Mouse (Mus musculus) bone marrow, adult 2 months (tissue): Measurements from ENCODE around the gene Baz2a.

Source experiments
- CTCF ChIP-seq: fragments of 200-500 bp; IDR thresholded peaks from 2 replicates; pipeline ENCODE4 v1.5.1; 2011; ENCODE audit warnings: low read length, control low read depth; ENCODE audit not compliant: control insufficient read depth, insufficient read depth
- POLR2A ChIP-seq: fragments of 200-500 bp; IDR thresholded peaks from 2 replicates; pipeline ENCODE4 v1.6.1; 2011; ENCODE audit warnings: low read depth, mild to moderate bottlenecking, control low read depth, low read length, borderline replicate concordance; ENCODE audit not compliant: control insufficient read depth

DNA sequence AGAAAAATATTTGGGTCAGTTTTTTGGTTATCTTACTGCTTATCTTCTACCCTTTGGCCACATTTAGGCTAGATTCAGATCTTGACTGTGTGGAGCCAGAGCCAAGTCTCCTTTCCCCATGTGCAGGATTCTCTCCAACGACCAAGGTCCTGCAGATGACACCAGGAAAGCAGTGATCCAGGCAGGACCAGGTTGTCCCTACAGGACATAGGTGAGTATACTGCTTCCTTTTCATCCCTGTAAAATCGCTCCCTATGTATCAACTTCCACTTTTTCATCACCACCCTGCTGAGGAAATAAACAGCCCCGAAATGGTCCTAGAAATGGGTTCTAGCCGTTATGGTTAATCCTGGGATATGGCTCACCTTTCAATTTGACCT lies 4.9 kb downstream of the Baz2a start:
- no peak for TF ChIP-seq CTCF
- TF ChIP-seq POLR2A = no peak
